Mouse (Mus musculus) cortical plate, adult 2 months (tissue): ENCODE data around the gene Rnf152.

Source experiments
- CTCF ChIP-seq: fragments of 200-500 bp; IDR thresholded peaks from 2 replicates; pipeline ENCODE4 v1.5.1; 2011; ENCODE audit warnings: mild to moderate bottlenecking, control low read depth, low read length; ENCODE audit not compliant: insufficient read depth; ENCODE audit errors: extremely low read depth
- POLR2A ChIP-seq: fragments of 200-500 bp; IDR thresholded peaks from 2 replicates; pipeline ENCODE4 v1.6.1; 2011; ENCODE audit warnings: mild to moderate bottlenecking, low read length, control low read depth; ENCODE audit not compliant: insufficient read depth; ENCODE audit errors: extremely low read depth

DNA sequence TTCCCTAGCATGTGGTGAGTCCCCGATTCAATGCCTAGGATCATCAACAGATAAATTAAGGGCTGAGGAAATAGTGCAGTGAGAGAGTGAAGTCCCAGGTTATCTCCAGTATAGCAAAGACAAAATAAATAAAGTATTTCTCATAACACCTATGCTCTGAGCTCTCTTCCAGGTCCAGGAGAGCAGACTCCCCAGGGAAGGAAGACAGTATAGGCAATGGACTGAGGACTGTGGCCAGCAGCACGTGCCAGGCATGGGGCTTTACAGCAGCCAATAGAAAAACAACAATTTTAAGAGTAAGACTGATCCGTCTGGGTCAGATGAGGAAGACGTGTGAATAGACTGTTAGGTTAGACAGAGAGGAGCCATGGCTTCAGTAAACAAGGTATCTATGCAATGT lies 69.0 kb downstream of the Rnf152 start:
- no peak for TF ChIP-seq CTCF
- no peak for TF ChIP-seq POLR2A
